Mouse (Mus musculus) hindbrain, postnatal 0 days (tissue): ENCODE measurements around the gene Wwc1. TPM values are rescaled to one million over a fixed set of nuclear protein-coding genes. Genes with fewer than 3 reads are reported as not detected.

Experiments used
- ATAC-seq: fragments of 200-750 bp; cut with Nextera tagmentation; 2 replicates; pipeline ENCODE4 v1.8.0; 2017; ENCODE audit warnings: mild to moderate bottlenecking, moderate TSS enrichment, moderate library complexity
- DNase-seq: peaks from one replicate; pipeline ENCODE4 v3.0.0-alpha.2; 2015; ENCODE audit warnings: low spot score
- H3K27ac ChIP-seq: fragments of 300-500 bp; sonication (generic); 2 replicates; pipeline ENCODE4 v1.5.1; 2014; ENCODE audit warnings: mild to moderate bottlenecking
- H3K27me3 ChIP-seq: fragments of 300-500 bp; sonication (generic); 2 replicates; pipeline ENCODE4 v1.6.1; 2014; ENCODE audit warnings: low read length, mixed read lengths; ENCODE audit not compliant: insufficient read depth
- H3K36me3 ChIP-seq: fragments of 300-500 bp; sonication (generic); 2 replicates; pipeline ENCODE4 v1.6.1; 2014; ENCODE audit warnings: low read length, mixed read lengths; ENCODE audit not compliant: insufficient read depth
- H3K4me1 ChIP-seq: fragments of 300-500 bp; sonication (generic); 2 replicates; pipeline ENCODE4 v1.6.1; 2014; ENCODE audit warnings: antibody characterized with exemption, low read length, mixed read lengths; ENCODE audit not compliant: insufficient read depth
- H3K4me2 ChIP-seq: fragments of 300-500 bp; sonication (generic); 2 replicates; pipeline ENCODE4 v1.6.1; 2014; ENCODE audit warnings: low read depth, mild to moderate bottlenecking, low read length, moderate library complexity, mixed read lengths
- H3K4me3 ChIP-seq: fragments of 300-500 bp; sonication (generic); 2 replicates; pipeline ENCODE4 v1.5.1; 2014; ENCODE audit warnings: low read length
- H3K9ac ChIP-seq: fragments of 300-500 bp; sonication (generic); replicated peaks from 2 replicates; pipeline ENCODE4 v1.6.1; 2014; ENCODE audit warnings: mild to moderate bottlenecking, low read length, moderate library complexity, mixed read lengths
- H3K9me3 ChIP-seq: fragments of 300-500 bp; sonication (generic); 2 replicates; pipeline ENCODE4 v1.6.1; 2016; ENCODE audit warnings: low read length, mixed read lengths
- CTCF ChIP-seq: IDR thresholded peaks from 2 replicates; pipeline ENCODE4 v1.5.1; 2016; ENCODE audit warnings: antibody characterized with exemption, control low read depth, low read depth
- WGBS: fragments of 180-500 bp; shearing (Covaris S2); extraction: QIAGEN DNeasy Blood & Tissue Kit; methylation state at CpG from one replicate; pipeline ENCODE4 v1.1.7; 2014; 5-methylcytosine and 5-hydroxymethylcytosine counted together
- polyA plus RNA-seq: library from polyadenylated mRNA; unstranded; fragments of >200 nt; fragmentation: Nextera tagmentation; extraction: Ambion mirVana; gene quantifications from 2 replicates; pipeline ENCODE4 v1.2.1, GENCODE M21; 2015
- total RNA-seq: library from RNA; depleted of rRNA; stranded (reverse); fragments of >200 nt; gene quantifications from 2 replicates; pipeline ENCODE4 v1.2.3, GENCODE M21; 2014

The Wwc1 gene
- total and polyA plus RNA-seq, 2 experiments from 2014 or later: 9.0 to 17.8 TPM

DNA sequence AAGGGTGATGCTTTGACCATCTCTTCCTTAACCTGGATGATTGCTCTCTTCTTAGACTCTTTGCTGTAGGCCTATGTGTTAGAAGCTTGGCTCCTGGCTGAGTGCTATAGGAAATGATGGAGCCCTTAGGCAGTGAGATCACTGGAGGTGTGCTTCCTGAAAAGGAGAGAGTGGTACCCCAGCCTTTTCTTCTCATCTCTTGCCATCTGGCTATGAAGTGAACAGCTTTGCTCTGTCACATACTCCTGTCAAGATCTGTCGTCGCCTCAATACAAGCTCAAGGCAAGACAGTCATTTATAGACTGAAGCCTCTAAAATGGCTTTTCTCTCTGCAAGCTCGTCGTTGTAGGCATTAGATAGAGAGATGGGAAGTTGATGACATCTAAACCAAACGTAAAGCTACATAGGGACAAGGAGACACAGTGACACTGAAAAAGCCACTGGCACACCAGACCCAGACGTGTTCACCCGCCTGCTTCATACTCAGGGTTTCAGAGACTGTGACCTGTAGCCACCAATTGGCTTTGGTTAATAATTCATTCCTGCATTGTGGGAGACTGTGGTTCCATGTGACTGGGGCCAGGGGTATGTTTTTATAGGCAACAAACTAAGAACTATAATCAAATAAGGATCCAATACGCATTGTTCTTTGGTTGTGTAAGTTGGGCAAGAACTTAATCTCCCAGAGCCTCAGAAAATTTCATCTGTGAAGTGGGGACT lies 63.7 kb downstream of the Wwc1 start:
- Histone ChIP-seq H3K27me3 (no peaks in the 10 kb centered on the region), H3K4me3 (no peak overlapping the region), H3K4me1 (no peaks in the 10 kb centered on the region), H3K4me2 (no peak overlapping the region), H3K27ac (no peak overlapping the region), H3K9ac (no peak overlapping the region), H3K9me3 (no peaks in the 10 kb centered on the region), H3K36me3 (no peaks in the 10 kb centered on the region)
- 83% methylated on average over 8 of the region's 8 CpGs for WGBS
- ATAC-seq (no peak), DNase-seq (no peak)
- TF ChIP-seq CTCF: no peak

DNA sequence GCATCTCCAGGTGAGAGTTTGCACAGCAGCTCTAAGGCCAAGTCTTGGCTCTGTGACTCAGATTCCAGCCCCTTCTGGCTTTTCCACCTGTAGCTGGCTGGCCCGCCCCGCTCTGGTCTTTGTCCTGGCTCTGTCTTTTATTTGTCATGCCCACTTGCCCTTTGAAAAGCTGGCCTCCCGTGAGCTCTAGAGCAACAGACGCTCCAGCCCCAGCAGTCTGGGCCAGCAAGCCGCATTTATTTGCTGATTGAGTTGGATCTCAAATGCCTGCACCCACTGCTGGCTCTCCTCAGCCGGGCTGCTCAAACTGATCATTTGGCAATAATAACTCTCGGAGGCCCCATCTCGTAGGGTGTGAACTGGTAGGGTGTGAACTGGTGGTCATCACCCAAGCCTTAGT lies 64.8 kb downstream of the Wwc1 start:
- Histone ChIP-seq H3K36me3 (no peaks in the 10 kb centered on the region), H3K9me3 (no peaks in the 10 kb centered on the region), H3K9ac (no peak overlapping the region), H3K4me2 (no peak overlapping the region), H3K4me1 (no peaks in the 10 kb centered on the region), H3K27me3 (no peaks in the 10 kb centered on the region), H3K4me3 (no peak overlapping the region), H3K27ac (no peak overlapping the region)
- DNase-seq (no peak), ATAC-seq (0 out of 2 replicates have a peak, but pooled peaks have one; percentile 8)
- no peak for TF ChIP-seq CTCF
- WGBS: 31% methylated on average over 8 of the region's 8 CpGs

- WGBS: 39% methylated on average over 6 of the region's 6 CpGs
- DNase-seq (no peak), ATAC-seq (no peak; the same call in 1 of the 2 replicates)
- no peak overlapping the region for H3K9ac ChIP-seq
- H3K36me3 ChIP-seq: peaks cover 5% of the 10 kb centered on the region; the same call in 1 of the 2 replicates
- H3K9me3 ChIP-seq: no peaks in the 10 kb centered on the region
- no peak overlapping the region for H3K4me2 ChIP-seq
- H3K27ac ChIP-seq: no peak overlapping the region
- H3K27me3 ChIP-seq: no peaks in the 10 kb centered on the region
- no peaks in the 10 kb centered on the region for H3K4me1 ChIP-seq
- no peak overlapping the region for H3K4me3 ChIP-seq
- TF ChIP-seq CTCF: no peak
Measured at GRCm38 (mm10) chr11:35913418-35914044, 66.8 kb downstream of the Wwc1 start.

DNA sequence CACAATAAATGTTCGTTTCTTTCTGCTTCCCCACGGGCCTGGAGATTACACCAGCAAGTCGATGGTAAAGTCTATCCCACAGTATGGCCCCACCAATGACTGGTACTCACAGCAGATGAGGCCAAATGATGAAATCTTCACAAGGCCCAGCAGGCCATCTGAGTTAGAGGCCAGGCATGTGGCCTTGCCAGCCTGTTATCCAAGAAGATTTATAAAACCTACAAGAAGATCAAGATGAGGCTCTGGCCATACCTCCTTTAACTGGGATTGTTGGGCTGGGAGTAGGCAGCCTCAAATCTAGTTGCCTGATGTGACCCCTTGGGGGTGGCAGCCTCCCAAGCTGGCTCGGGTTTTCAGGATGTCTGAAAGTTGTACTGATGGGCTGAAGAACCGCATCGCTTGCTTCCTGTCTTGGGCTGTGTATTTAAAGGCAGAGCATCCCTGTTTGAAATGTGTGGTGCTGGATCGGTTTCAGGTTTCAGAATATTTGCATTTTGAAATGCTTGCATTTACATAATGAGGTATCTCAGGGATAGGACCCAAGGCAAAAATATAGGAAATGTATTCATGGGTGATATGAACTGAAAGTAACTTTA lies 75.3 kb downstream of the Wwc1 start:
- DNase-seq (no peak), ATAC-seq (no peak)
- Histone ChIP-seq H3K36me3 (peaks cover 7% of the 10 kb centered on the region; the same call in 1 of the 2 replicates), H3K27ac (no peak overlapping the region), H3K4me1 (no peaks in the 10 kb centered on the region), H3K4me3 (no peak overlapping the region), H3K27me3 (no peaks in the 10 kb centered on the region), H3K9me3 (no peaks in the 10 kb centered on the region), H3K4me2 (no peak overlapping the region), H3K9ac (no peak overlapping the region)
- 76% methylated on average over 7 of the region's 7 CpGs for WGBS
- no peak for TF ChIP-seq CTCF

DNA sequence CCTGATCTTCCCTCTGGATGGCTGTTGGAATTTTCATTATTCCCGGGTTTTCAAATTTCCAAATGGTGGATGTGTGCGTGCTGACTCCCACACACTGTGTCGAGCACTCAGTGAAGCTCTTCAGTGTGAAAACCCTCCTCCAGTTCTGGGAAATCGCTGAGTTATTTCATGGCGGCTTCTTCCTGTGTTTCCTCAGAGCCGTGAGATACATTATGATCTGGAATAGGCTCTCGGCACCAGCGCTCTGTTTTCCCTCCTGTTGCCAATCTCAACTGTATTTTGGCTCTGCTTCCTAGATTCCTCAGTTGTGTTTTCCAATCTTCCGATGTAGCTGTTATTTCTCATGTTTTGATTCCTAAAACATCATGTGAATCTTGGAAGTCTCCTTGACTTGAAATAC lies 77.2 kb downstream of the Wwc1 start:
- Histone ChIP-seq H3K27me3 (no peaks in the 10 kb centered on the region), H3K36me3 (no peaks in the 10 kb centered on the region), H3K4me3 (no peak overlapping the region), H3K4me2 (no peak overlapping the region), H3K9ac (no peak overlapping the region), H3K27ac (no peak overlapping the region), H3K9me3 (no peaks in the 10 kb centered on the region), H3K4me1 (no peaks in the 10 kb centered on the region)
- TF ChIP-seq CTCF: no peak
- WGBS: 86% methylated on average over 9 of the region's 9 CpGs
- ATAC-seq (no peak), DNase-seq (no peak)

- Histone ChIP-seq H3K36me3 (no peaks in the 10 kb centered on the region), H3K4me3 (no peak overlapping the region)
- WGBS: 67% methylated on average over 9 of the region's 9 CpGs
Measured at GRCm38 (mm10) chr11:35899946-35900345, 80.4 kb downstream of the Wwc1 start.

GRCm38 (mm10) chr11:35893454-35893853 lies 86.9 kb downstream of the Wwc1 start:
- Histone ChIP-seq H3K27ac (peak overlapping the region; percentile 32; the same call in 1 of the 2 replicates), H3K27me3 (no peaks in the 10 kb centered on the region), H3K36me3 (no peaks in the 10 kb centered on the region), H3K9ac (no peak overlapping the region), H3K4me1 (peaks cover 4% of the 10 kb centered on the region; the same call in 1 of the 2 replicates), H3K9me3 (no peaks in the 10 kb centered on the region), H3K4me2 (no peak overlapping the region), H3K4me3 (no peak overlapping the region)
- no peak for DNase-seq
- TF ChIP-seq CTCF: no peak
- WGBS: 37% methylated on average over 4 of the region's 4 CpGs
- ATAC-seq: no peak

More at GRCm38 (mm10) chr11:35899946-35900345, 80.4 kb downstream of the Wwc1 start:
- no peaks in the 10 kb centered on the region for H3K9me3 ChIP-seq
- ATAC-seq (no peak), DNase-seq (no peak)
- no peak overlapping the region for H3K27ac ChIP-seq
- no peak for TF ChIP-seq CTCF
- no peak overlapping the region for H3K9ac ChIP-seq
- H3K27me3 ChIP-seq: no peaks in the 10 kb centered on the region
- no peak overlapping the region for H3K4me2 ChIP-seq
- H3K4me1 ChIP-seq: no peaks in the 10 kb centered on the region
